Mouse (Mus musculus) hindbrain, embryonic 14.5 days (tissue): ENCODE data around the gene Map4k5. TPM values are rescaled to one million over a fixed set of nuclear protein-coding genes. Genes with fewer than 3 reads are reported as not detected.

Experiments
- ATAC-seq: fragments of 200-750 bp; cut with Nextera tagmentation; 2 replicates; pipeline ENCODE4 v1.8.0; 2017; ENCODE audit warnings: moderate number of reproducible peaks, mild to moderate bottlenecking, moderate TSS enrichment, moderate library complexity; ENCODE audit not compliant: low FRiP score
- DNase-seq: peaks from one replicate; pipeline ENCODE4 v3.0.0-alpha.2; 2015; ENCODE audit warnings: low spot score
- H3K27ac ChIP-seq: fragments of 300-500 bp; sonication (generic); 2 replicates; pipeline ENCODE4 v1.5.1; 2014; ENCODE audit warnings: mild to moderate bottlenecking, moderate library complexity
- H3K27me3 ChIP-seq: fragments of 300-500 bp; sonication (generic); 2 replicates; pipeline ENCODE4 v1.6.1; 2014; ENCODE audit warnings: mild to moderate bottlenecking, low read length, mixed read lengths; ENCODE audit not compliant: control insufficient read depth, insufficient read depth
- H3K36me3 ChIP-seq: fragments of 300-500 bp; sonication (generic); replicated peaks from 2 replicates; pipeline ENCODE4 v1.6.1; 2014; ENCODE audit not compliant: control insufficient read depth, insufficient read depth
- H3K4me1 ChIP-seq: fragments of 300-500 bp; sonication (generic); replicated peaks from 2 replicates; pipeline ENCODE4 v1.6.1; 2014; ENCODE audit warnings: antibody characterized with exemption, low read length, mixed read lengths; ENCODE audit not compliant: control insufficient read depth, insufficient read depth
- H3K4me2 ChIP-seq: fragments of 300-500 bp; sonication (generic); replicated peaks from 2 replicates; pipeline ENCODE4 v1.6.1; 2014; ENCODE audit warnings: mild to moderate bottlenecking, moderate library complexity
- H3K4me3 ChIP-seq: fragments of 300-500 bp; sonication (generic); replicated peaks from 2 replicates; pipeline ENCODE4 v1.5.1; 2014; ENCODE audit warnings: mild to moderate bottlenecking, low read length
- H3K9ac ChIP-seq: fragments of 300-500 bp; sonication (generic); 2 replicates; pipeline ENCODE4 v1.6.1; 2014
- H3K9me3 ChIP-seq: fragments of 300-500 bp; sonication (generic); 2 replicates; pipeline ENCODE4 v1.6.1; 2016; ENCODE audit warnings: low read length; ENCODE audit not compliant: control insufficient read depth
- WGBS: fragments of 180-500 bp; shearing (Covaris S2); extraction: QIAGEN DNeasy Blood & Tissue Kit; methylation state at CpG from one replicate; pipeline ENCODE4 v1.1.7; 2014; 5-methylcytosine and 5-hydroxymethylcytosine counted together
- polyA plus RNA-seq: library from polyadenylated mRNA; unstranded; fragments of >200 nt; fragmentation: Nextera tagmentation; extraction: Ambion mirVana; gene quantifications from 2 replicates; pipeline ENCODE4 v1.2.1, GENCODE M21; 2014

The Map4k5 gene
- polyA plus RNA-seq, 1 experiment from 2014 or later, result 37.7 TPM

GRCm38 (mm10) chr12:69838376-69838775, 54.6 kb downstream of the Map4k5 start:
- Histone ChIP-seq H3K27ac (no peak overlapping the region), H3K4me2 (no peak overlapping the region), H3K27me3 (no peaks in the 10 kb centered on the region), H3K9ac (no peak overlapping the region), H3K4me3 (no peak overlapping the region), H3K9me3 (no peaks in the 10 kb centered on the region), H3K36me3 (peaks cover 75% of the 10 kb centered on the region), H3K4me1 (peaks cover 7% of the 10 kb centered on the region; the same call in 1 of the 2 replicates)
- ATAC-seq (no peak), DNase-seq (no peak)
- 84% methylated on average over 11 of the region's 11 CpGs for WGBS

- Histone ChIP-seq H3K9ac (no peak overlapping the region), H3K4me1 (no peaks in the 10 kb centered on the region), H3K36me3 (peaks cover 71% of the 10 kb centered on the region), H3K4me3 (no peak overlapping the region), H3K9me3 (no peaks in the 10 kb centered on the region), H3K27me3 (no peaks in the 10 kb centered on the region), H3K27ac (no peak overlapping the region), H3K4me2 (no peak overlapping the region)
- ATAC-seq (no peak), DNase-seq (no peak)
- 79% methylated on average over 12 of the region's 12 CpGs for WGBS
Observed at GRCm38 (mm10) chr12:69833982-69834604, 58.9 kb downstream of the Map4k5 start.

GRCm38 (mm10) chr12:69831239-69831910, 61.6 kb downstream of the Map4k5 start:
- no peak overlapping the region for H3K27ac ChIP-seq
- peaks cover 67% of the 10 kb centered on the region for H3K36me3 ChIP-seq
- 96% methylated on average over 9 of the region's 9 CpGs for WGBS
- ATAC-seq (no peak), DNase-seq (no peak)
- no peaks in the 10 kb centered on the region for H3K27me3 ChIP-seq
- H3K9me3 ChIP-seq, result no peaks in the 10 kb centered on the region
- H3K9ac ChIP-seq, result no peak overlapping the region
- H3K4me3 ChIP-seq, result no peak overlapping the region
- no peak overlapping the region for H3K4me2 ChIP-seq
- H3K4me1 ChIP-seq, result no peaks in the 10 kb centered on the region

GRCm38 (mm10) chr12:69828214-69828613, 64.8 kb downstream of the Map4k5 start:
- Histone ChIP-seq H3K4me3 (no peak overlapping the region), H3K4me1 (no peaks in the 10 kb centered on the region), H3K4me2 (no peak overlapping the region), H3K9me3 (no peaks in the 10 kb centered on the region), H3K9ac (no peak overlapping the region), H3K27me3 (no peaks in the 10 kb centered on the region), H3K36me3 (peaks cover 70% of the 10 kb centered on the region), H3K27ac (no peak overlapping the region)
- ATAC-seq, result no peak
- no peak for DNase-seq
- 62% methylated on average over 2 of the region's 2 CpGs for WGBS

GRCm38 (mm10) chr12:69824881-69825597, 68.0 kb downstream of the Map4k5 start:
- Histone ChIP-seq H3K9me3 (no peaks in the 10 kb centered on the region), H3K27me3 (no peaks in the 10 kb centered on the region), H3K4me1 (no peaks in the 10 kb centered on the region), H3K4me2 (no peak overlapping the region), H3K36me3 (peaks cover 85% of the 10 kb centered on the region), H3K27ac (no peak overlapping the region), H3K9ac (no peak overlapping the region), H3K4me3 (no peak overlapping the region)
- ATAC-seq (no peak), DNase-seq (no peak)
- 84% methylated on average over 9 of the region's 9 CpGs for WGBS

- Histone ChIP-seq H3K27me3 (no peaks in the 10 kb centered on the region), H3K4me1 (no peaks in the 10 kb centered on the region), H3K9ac (no peak overlapping the region), H3K4me2 (no peak overlapping the region), H3K4me3 (no peak overlapping the region), H3K9me3 (no peaks in the 10 kb centered on the region), H3K27ac (no peak overlapping the region), H3K36me3 (peaks cover 81% of the 10 kb centered on the region)
- DNase-seq (no peak), ATAC-seq (no peak)
- 52% methylated on average over 6 of the region's 6 CpGs for WGBS
Observed at GRCm38 (mm10) chr12:69814272-69814671, 78.7 kb downstream of the Map4k5 start.

GRCm38 (mm10) chr12:69813596-69813995, 79.4 kb downstream of the Map4k5 start:
- no peak for ATAC-seq
- H3K4me2 ChIP-seq, result no peak overlapping the region
- H3K27me3 ChIP-seq, result no peaks in the 10 kb centered on the region
- H3K9ac ChIP-seq, result no peak overlapping the region
- no peak overlapping the region for H3K27ac ChIP-seq
- no peaks in the 10 kb centered on the region for H3K4me1 ChIP-seq
- peaks cover 81% of the 10 kb centered on the region for H3K36me3 ChIP-seq
- no peak overlapping the region for H3K4me3 ChIP-seq
- H3K9me3 ChIP-seq, result no peaks in the 10 kb centered on the region
- DNase-seq, result no peak
- WGBS, result 60% methylated on average over 2 of the region's 2 CpGs

- Histone ChIP-seq H3K4me1 (no peaks in the 10 kb centered on the region), H3K4me3 (no peak overlapping the region), H3K27me3 (no peaks in the 10 kb centered on the region), H3K4me2 (no peak overlapping the region), H3K36me3 (peaks cover 81% of the 10 kb centered on the region), H3K9ac (no peak overlapping the region), H3K27ac (no peak overlapping the region), H3K9me3 (no peaks in the 10 kb centered on the region)
- 81% methylated on average over 3 of the region's 3 CpGs for WGBS
- no peak for ATAC-seq
- no peak for DNase-seq
Observed at GRCm38 (mm10) chr12:69812986-69813385, 80.0 kb downstream of the Map4k5 start.

GRCm38 (mm10) chr12:69811976-69812375, 81.0 kb downstream of the Map4k5 start:
- no peaks in the 10 kb centered on the region for H3K9me3 ChIP-seq
- ATAC-seq (no peak), DNase-seq (no peak)
- peaks cover 81% of the 10 kb centered on the region for H3K36me3 ChIP-seq
- H3K4me2 ChIP-seq, result no peak overlapping the region
- H3K9ac ChIP-seq, result no peak overlapping the region
- H3K27me3 ChIP-seq, result no peaks in the 10 kb centered on the region
- no peak overlapping the region for H3K4me3 ChIP-seq
- H3K4me1 ChIP-seq, result no peaks in the 10 kb centered on the region
- no peak overlapping the region for H3K27ac ChIP-seq
- WGBS, result 68% methylated on average over 1 of the region's 1 CpGs
